Mouse (Mus musculus): ENCODE measurements around the gene Pip5k1b.

Pip5k1b gene

GRCm38 (mm10) chr19:24518384-24518783 lies 37.3 kb downstream of the Pip5k1b start:
- no peak for DNase-seq (ENCODE audit: low read depth, low spot score)

GRCm38 (mm10) chr19:24517057-24517456 lies 38.6 kb downstream of the Pip5k1b start:
- no peak for DNase-seq (ENCODE audit: low read depth, low spot score)

GRCm38 (mm10) chr19:24515941-24516340 lies 39.7 kb downstream of the Pip5k1b start:
- no peak for DNase-seq (ENCODE audit: low read depth, low spot score)

- DNase-seq (ENCODE audit: low read depth, low spot score): no peak
Observed at GRCm38 (mm10) chr19:24514661-24515642, 40.7 kb downstream of the Pip5k1b start.

- DNase-seq (ENCODE audit: low read depth, low spot score): peak; percentile 21
Observed at GRCm38 (mm10) chr19:24513105-24513843, 42.4 kb downstream of the Pip5k1b start.

GRCm38 (mm10) chr19:24511939-24512338 lies 43.7 kb downstream of the Pip5k1b start:
- no peak for DNase-seq (ENCODE audit: low read depth, low spot score)

- DNase-seq (ENCODE audit: low read depth, low spot score): no peak
Observed at GRCm38 (mm10) chr19:24509391-24509790, 46.3 kb downstream of the Pip5k1b start.

- no peak for DNase-seq (ENCODE audit: low read depth, low spot score)
Observed at GRCm38 (mm10) chr19:24508087-24508767, 47.4 kb downstream of the Pip5k1b start.

GRCm38 (mm10) chr19:24502736-24503421 lies 52.8 kb downstream of the Pip5k1b start:
- DNase-seq (ENCODE audit: low read depth, low spot score): no peak

GRCm38 (mm10) chr19:24501525-24501924 lies 54.1 kb downstream of the Pip5k1b start:
- DNase-seq (ENCODE audit: low read depth, low spot score): no peak

GRCm38 (mm10) chr19:24500431-24500830 lies 55.2 kb downstream of the Pip5k1b start:
- no peak for DNase-seq (ENCODE audit: low read depth, low spot score)

- DNase-seq (ENCODE audit: low read depth, low spot score): no peak
Observed at GRCm38 (mm10) chr19:24499291-24499690, 56.4 kb downstream of the Pip5k1b start.

GRCm38 (mm10) chr19:24493887-24494286 lies 61.8 kb downstream of the Pip5k1b start:
- DNase-seq (ENCODE audit: low read depth, low spot score): no peak

- DNase-seq (ENCODE audit: low read depth, low spot score): no peak
Observed at GRCm38 (mm10) chr19:24491824-24492223, 63.8 kb downstream of the Pip5k1b start.

- no peak for DNase-seq (ENCODE audit: low read depth, low spot score)
Observed at GRCm38 (mm10) chr19:24490275-24490674, 65.4 kb downstream of the Pip5k1b start.

GRCm38 (mm10) chr19:24486433-24487296 lies 69.0 kb downstream of the Pip5k1b start:
- DNase-seq (ENCODE audit: low read depth, low spot score): no peak

GRCm38 (mm10) chr19:24484612-24485194 lies 71.0 kb downstream of the Pip5k1b start:
- DNase-seq (ENCODE audit: low read depth, low spot score): no peak

- no peak for DNase-seq (ENCODE audit: low read depth, low spot score)
Observed at GRCm38 (mm10) chr19:24480916-24481315, 74.8 kb downstream of the Pip5k1b start.

- DNase-seq (ENCODE audit: low read depth, low spot score): peak; percentile 91
Observed at GRCm38 (mm10) chr19:24476929-24477882, 78.5 kb downstream of the Pip5k1b start, which contains the start of gene Fam122a. Fam122a (minus strand) TSS chr19:24477356.

Data from skeletal muscle tissue, adult 2 months (tissue).